Mouse (Mus musculus) c-Kit-negative CD71-positive TER-119-positive erythroid progenitor cells, embryonic 14.5 days (primary cell): Measurements from ENCODE around the gene Rpl39.

ENCODE experiments used
- DNase-seq: peaks from one replicate; pipeline ENCODE4 v3.0.0-alpha.2; 2013; ENCODE audit warnings: low read depth, low spot score

The Rpl39 gene

GRCm38 (mm10) chrX:37068766-37069165 is 16.4 kb downstream of the Rpl39 start:
- DNase-seq, result no peak

GRCm38 (mm10) chrX:37067299-37067698 is 17.9 kb downstream of the Rpl39 start:
- DNase-seq, result no peak

- no peak for DNase-seq
Observed at GRCm38 (mm10) chrX:37063902-37064301, 21.3 kb downstream of the Rpl39 start.

- no peak for DNase-seq
Observed at GRCm38 (mm10) chrX:37048890-37049823, 36.0 kb downstream of the Rpl39 start.

GRCm38 (mm10) chrX:37048066-37048889 is 36.9 kb downstream of the Rpl39 start, which contains the start of gene Sowahd:
TSS of gene Sowahd (plus strand) at chrX:37048845.
- DNase-seq, result no peak

- DNase-seq, result peak; percentile 16
Observed at GRCm38 (mm10) chrX:37042726-37043125, 42.5 kb downstream of the Rpl39 start.
